Mouse (Mus musculus): Measurements from ENCODE around the gene Gamt. TPM values are rescaled to one million over a fixed set of nuclear protein-coding genes. Genes with fewer than 3 reads are reported as not detected.
"Not testable (repeated sequence)": the region's sequence is repeated elsewhere in the genome, so short reads cannot be mapped to it uniquely, and the experiment has no call there.

Gene Gamt
- polyA plus RNA-seq, 1 experiment from 2014 or later = 18.4 TPM

GRCm38 (mm10) chr10:80227877-80228775 is 32.7 kb downstream of the Gamt start:
- WGBS = 81% methylated on average over 15 of the region's 15 CpGs
- H3K4me3 ChIP-seq = peak overlapping the region; percentile 89
- H3K27ac ChIP-seq = peak overlapping the region; percentile 98
- DNase-seq (ENCODE audit: low spot score) = no peak
- H3K9me3 ChIP-seq (replicated peaks) = no peaks in the 10 kb centered on the region
- H3K4me1 ChIP-seq = peaks cover 67% of the 10 kb centered on the region
- peaks cover 54% of the 10 kb centered on the region for H3K36me3 ChIP-seq
- no peaks in the 10 kb centered on the region for H3K27me3 ChIP-seq (ENCODE audit: low read depth, poor library complexity, severe bottlenecking)

GRCm38 (mm10) chr10:80227166-80227539 is 33.7 kb downstream of the Gamt start:
- no peaks in the 10 kb centered on the region for H3K27me3 ChIP-seq (ENCODE audit: low read depth, poor library complexity, severe bottlenecking)
- no peaks in the 10 kb centered on the region for H3K9me3 ChIP-seq (replicated peaks)
- no peak for DNase-seq (ENCODE audit: low spot score)
- peak overlapping the region; percentile 89 for H3K4me3 ChIP-seq
- H3K27ac ChIP-seq = peak overlapping the region; percentile 98
- H3K4me1 ChIP-seq = peaks cover 57% of the 10 kb centered on the region
- 17% methylated on average over 10 of the region's 10 CpGs for WGBS
- H3K36me3 ChIP-seq = peaks cover 44% of the 10 kb centered on the region

- peak; percentile 99 for DNase-seq (ENCODE audit: low spot score)
- peak within 1 kb of the TSS; percentile 98 for H3K27ac ChIP-seq
- H3K4me1 ChIP-seq = peaks cover 54% of the 10 kb centered on the region
- H3K9me3 ChIP-seq (replicated peaks) = no peaks in the 10 kb centered on the region
- WGBS = under 1% methylated on average over 73 of the region's 75 CpGs
- H3K27me3 ChIP-seq (ENCODE audit: low read depth, poor library complexity, severe bottlenecking) = no peaks in the 10 kb centered on the region
- H3K36me3 ChIP-seq = peaks cover 38% of the 10 kb centered on the region
- H3K4me3 ChIP-seq = peak within 1 kb of the TSS; percentile 89
Measured at GRCm38 (mm10) chr10:80226416-80227165, 34.2 kb downstream of the Gamt start, which contains the start of gene Mum1. TSS of gene Mum1 (plus strand) at chr10:80226434.

GRCm38 (mm10) chr10:80226071-80226415 is 34.8 kb downstream of the Gamt start:
- H3K27me3 ChIP-seq (ENCODE audit: low read depth, poor library complexity, severe bottlenecking) = no peaks in the 10 kb centered on the region
- H3K4me3 ChIP-seq = peak overlapping the region; percentile 89
- DNase-seq (ENCODE audit: low spot score) = no peak
- peaks cover 34% of the 10 kb centered on the region for H3K36me3 ChIP-seq
- WGBS = under 1% methylated on average over 14 of the region's 14 CpGs
- peaks cover 56% of the 10 kb centered on the region for H3K4me1 ChIP-seq
- H3K27ac ChIP-seq = peak overlapping the region; percentile 98
- no peaks in the 10 kb centered on the region for H3K9me3 ChIP-seq (replicated peaks)

GRCm38 (mm10) chr10:80223137-80223536 is 37.7 kb downstream of the Gamt start:
- not testable (repeated sequence) for H3K4me3 ChIP-seq; H3K27me3 ChIP-seq (ENCODE audit: low read depth, poor library complexity, severe bottlenecking); H3K36me3 ChIP-seq; H3K27ac ChIP-seq; H3K9me3 ChIP-seq (replicated peaks); DNase-seq (ENCODE audit: low spot score)
- WGBS = 99% methylated on average over 2 of the region's 2 CpGs
- peaks cover 44% of the 10 kb centered on the region for H3K4me1 ChIP-seq

- no peak for DNase-seq (ENCODE audit: low spot score)
- H3K9me3 ChIP-seq (replicated peaks) = no peaks in the 10 kb centered on the region
- no peak overlapping the region for H3K4me3 ChIP-seq
- H3K27ac ChIP-seq = peak overlapping the region; percentile 25; the same call in 1 of the 2 replicates
- no peaks in the 10 kb centered on the region for H3K36me3 ChIP-seq
- peaks cover 7% of the 10 kb centered on the region; the same call in 1 of the 2 replicates for H3K27me3 ChIP-seq (ENCODE audit: low read depth, poor library complexity, severe bottlenecking)
- peaks cover 26% of the 10 kb centered on the region for H3K4me1 ChIP-seq
- WGBS = 33% methylated on average over 7 of the region's 9 CpGs
Measured at GRCm38 (mm10) chr10:80220676-80221075, 40.1 kb downstream of the Gamt start.

GRCm38 (mm10) chr10:80215048-80215772 is 45.6 kb downstream of the Gamt start:
- Histone ChIP-seq H3K9me3 (replicated peaks) (no peaks in the 10 kb centered on the region), H3K4me1 (peaks cover 10% of the 10 kb centered on the region), H3K27ac (no peak overlapping the region; the same call in 1 of the 2 replicates), H3K36me3 (no peaks in the 10 kb centered on the region), H3K4me3 (no peak overlapping the region), H3K27me3 (ENCODE audit: low read depth, poor library complexity, severe bottlenecking) (peaks cover 11% of the 10 kb centered on the region; the same call in 1 of the 2 replicates)
- no peak for DNase-seq (ENCODE audit: low spot score)
- 24% methylated on average over 16 of the region's 16 CpGs for WGBS

- H3K4me1 ChIP-seq = peaks cover 14% of the 10 kb centered on the region
- not testable (repeated sequence) for H3K9me3 ChIP-seq (replicated peaks); H3K36me3 ChIP-seq; H3K4me3 ChIP-seq; H3K27ac ChIP-seq; DNase-seq (ENCODE audit: low spot score)
- peaks cover 40% of the 10 kb centered on the region for H3K27me3 ChIP-seq (ENCODE audit: low read depth, poor library complexity, severe bottlenecking)
- WGBS = 73% methylated on average over 7 of the region's 7 CpGs
Measured at GRCm38 (mm10) chr10:80211547-80212103, 49.2 kb downstream of the Gamt start.

- Histone ChIP-seq H3K27ac (no peak overlapping the region), H3K4me1 (peaks cover 18% of the 10 kb centered on the region), H3K4me3 (peak overlapping the region; percentile 14; the same call in 1 of the 2 replicates), H3K27me3 (ENCODE audit: low read depth, poor library complexity, severe bottlenecking) (peaks cover 29% of the 10 kb centered on the region), H3K9me3 (replicated peaks) (no peaks in the 10 kb centered on the region), H3K36me3 (no peaks in the 10 kb centered on the region)
- 10% methylated on average over 24 of the region's 24 CpGs for WGBS
- no peak for DNase-seq (ENCODE audit: low spot score)
Measured at GRCm38 (mm10) chr10:80208841-80209371, 51.9 kb downstream of the Gamt start.

GRCm38 (mm10) chr10:80208248-80208647 is 52.6 kb downstream of the Gamt start:
- H3K27ac ChIP-seq = no peak overlapping the region
- DNase-seq (ENCODE audit: low spot score) = no peak
- H3K27me3 ChIP-seq (ENCODE audit: low read depth, poor library complexity, severe bottlenecking) = peaks cover 29% of the 10 kb centered on the region
- H3K4me3 ChIP-seq = no peak overlapping the region
- H3K36me3 ChIP-seq = no peaks in the 10 kb centered on the region
- H3K9me3 ChIP-seq (replicated peaks) = no peaks in the 10 kb centered on the region
- WGBS = 84% methylated on average over 4 of the region's 4 CpGs
- peaks cover 21% of the 10 kb centered on the region for H3K4me1 ChIP-seq

Data from limb, embryonic 10.5 days (tissue).